Mouse (Mus musculus) kidney, embryonic 16.5 days (tissue): ENCODE data around the gene Clhc1. TPM values are rescaled to one million over a fixed set of nuclear protein-coding genes. Genes with fewer than 3 reads are reported as not detected.

Experiments used
- ATAC-seq: fragments of 200-750 bp; cut with Nextera tagmentation; 2 replicates; pipeline ENCODE4 v1.8.0; 2017; ENCODE audit warnings: moderate TSS enrichment; ENCODE audit not compliant: low FRiP score, low TSS enrichment
- H3K27ac ChIP-seq: fragments of 300-500 bp; sonication (generic); 2 replicates; pipeline ENCODE4 v1.5.1; 2014; ENCODE audit warnings: low read length
- H3K27me3 ChIP-seq: fragments of 300-500 bp; sonication (generic); 2 replicates; pipeline ENCODE4 v1.6.1; 2014; ENCODE audit warnings: low read length, control low read depth, mixed read lengths; ENCODE audit not compliant: insufficient read depth
- H3K36me3 ChIP-seq: fragments of 300-500 bp; sonication (generic); 2 replicates; pipeline ENCODE4 v1.6.1; 2014; ENCODE audit warnings: low read length, control low read depth, mixed read lengths; ENCODE audit not compliant: insufficient read depth
- H3K4me1 ChIP-seq: fragments of 300-500 bp; sonication (generic); 2 replicates; pipeline ENCODE4 v1.6.1; 2014; ENCODE audit warnings: low read length, control low read depth, mixed read lengths; ENCODE audit not compliant: insufficient read depth
- H3K4me2 ChIP-seq: fragments of 300-500 bp; sonication (generic); replicated peaks from 2 replicates; pipeline ENCODE4 v1.6.1; 2014; ENCODE audit warnings: low read depth, low read length
- H3K4me3 ChIP-seq: fragments of 300-500 bp; sonication (generic); 2 replicates; pipeline ENCODE4 v1.5.1; 2014; ENCODE audit warnings: mild to moderate bottlenecking, low read length
- H3K9ac ChIP-seq: fragments of 300-500 bp; sonication (generic); replicated peaks from 2 replicates; pipeline ENCODE4 v1.6.1; 2014; ENCODE audit warnings: low read length
- H3K9me3 ChIP-seq: fragments of 300-500 bp; sonication (generic); 2 replicates; pipeline ENCODE4 v1.6.1; 2016; ENCODE audit warnings: low read length, control low read depth
- WGBS: fragments of 180-500 bp; shearing (Covaris S2); extraction: QIAGEN DNeasy Blood & Tissue Kit; methylation state at CpG from one replicate; pipeline ENCODE4 v1.1.7; 2014; 5-methylcytosine and 5-hydroxymethylcytosine counted together
- polyA plus RNA-seq: library from polyadenylated mRNA; unstranded; fragments of >200 nt; fragmentation: Nextera tagmentation; extraction: Ambion mirVana; gene quantifications from 2 replicates; pipeline ENCODE4 v1.2.1, GENCODE M21; 2015

Clhc1 gene
- polyA plus RNA-seq, 1 experiment from 2014 or later, result 0.15 TPM

DNA sequence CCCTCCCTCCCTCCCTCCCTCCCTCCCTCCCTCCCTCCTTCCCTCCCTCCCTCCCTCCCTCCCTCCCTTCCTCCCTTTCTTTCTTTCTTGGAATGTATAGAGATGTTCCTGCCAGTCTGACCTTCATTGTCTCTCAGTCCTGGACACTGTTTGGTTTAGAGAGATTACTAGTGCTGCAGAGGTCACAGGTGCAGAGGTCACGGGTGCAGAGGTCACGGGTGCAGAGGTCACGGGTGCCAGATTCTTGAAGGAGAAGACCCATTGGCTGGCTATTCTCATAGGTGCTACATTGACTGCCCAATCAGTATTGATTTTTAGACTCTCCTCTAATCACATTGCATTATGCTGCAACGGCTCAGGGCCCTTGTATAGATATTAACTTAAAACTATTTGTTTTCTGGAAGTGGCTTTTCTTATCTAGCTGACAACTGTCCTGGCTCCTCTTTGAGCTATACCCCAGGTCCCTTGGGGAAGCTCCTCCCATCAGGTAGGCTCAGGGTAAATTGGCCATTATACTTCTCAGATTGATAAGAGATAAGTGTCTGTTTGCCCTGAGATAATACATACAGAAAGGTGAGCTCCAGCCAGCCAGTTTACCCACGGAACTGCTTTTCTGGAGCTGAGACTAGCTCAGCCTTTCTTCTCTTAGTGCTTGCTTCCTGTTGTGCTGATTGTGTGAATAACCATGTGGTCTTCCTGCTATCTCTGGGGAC, 62.2 kb downstream of the Clhc1 start:
- no peak for ATAC-seq
- H3K4me3 ChIP-seq, result no peak overlapping the region
- WGBS, result 75% methylated on average over 5 of the region's 5 CpGs

DNA sequence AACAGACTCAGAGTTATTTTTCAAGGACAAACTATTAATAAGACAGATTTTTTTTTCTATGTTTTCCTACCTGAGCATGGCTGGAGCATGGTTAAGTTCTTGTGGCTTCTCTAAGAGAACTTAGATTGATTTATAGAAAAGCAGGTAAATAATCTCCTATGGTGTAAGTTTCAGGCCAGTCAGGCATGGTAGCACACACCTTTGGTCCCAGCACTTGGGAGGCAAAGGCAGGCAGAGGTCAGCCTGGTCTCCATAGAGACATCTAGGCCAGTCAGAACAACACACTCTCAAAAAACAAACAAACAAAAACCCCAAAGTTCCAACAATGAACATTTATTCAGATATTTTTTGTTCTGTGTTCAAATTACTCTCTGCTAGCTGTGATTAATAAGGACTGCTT, 64.3 kb downstream of the Clhc1 start:
- no peak overlapping the region for H3K9ac ChIP-seq
- H3K4me1 ChIP-seq, result peaks cover 2% of the 10 kb centered on the region; the same call in 1 of the 2 replicates
- no peaks in the 10 kb centered on the region for H3K36me3 ChIP-seq
- no peaks in the 10 kb centered on the region for H3K27me3 ChIP-seq
- H3K27ac ChIP-seq, result no peak overlapping the region
- H3K9me3 ChIP-seq, result no peaks in the 10 kb centered on the region
- no peak overlapping the region for H3K4me2 ChIP-seq
- H3K4me3 ChIP-seq, result no peak overlapping the region
- ATAC-seq, result peak; percentile 82; the same call in 1 of the 2 replicates

More for the DNA sequence above, 62.2 kb downstream of the Clhc1 start:
- Histone ChIP-seq H3K27me3 (no peaks in the 10 kb centered on the region), H3K4me2 (no peak overlapping the region), H3K9me3 (no peaks in the 10 kb centered on the region), H3K27ac (no peak overlapping the region), H3K36me3 (no peaks in the 10 kb centered on the region), H3K9ac (no peak overlapping the region), H3K4me1 (peaks cover 2% of the 10 kb centered on the region; the same call in 1 of the 2 replicates)

DNA sequence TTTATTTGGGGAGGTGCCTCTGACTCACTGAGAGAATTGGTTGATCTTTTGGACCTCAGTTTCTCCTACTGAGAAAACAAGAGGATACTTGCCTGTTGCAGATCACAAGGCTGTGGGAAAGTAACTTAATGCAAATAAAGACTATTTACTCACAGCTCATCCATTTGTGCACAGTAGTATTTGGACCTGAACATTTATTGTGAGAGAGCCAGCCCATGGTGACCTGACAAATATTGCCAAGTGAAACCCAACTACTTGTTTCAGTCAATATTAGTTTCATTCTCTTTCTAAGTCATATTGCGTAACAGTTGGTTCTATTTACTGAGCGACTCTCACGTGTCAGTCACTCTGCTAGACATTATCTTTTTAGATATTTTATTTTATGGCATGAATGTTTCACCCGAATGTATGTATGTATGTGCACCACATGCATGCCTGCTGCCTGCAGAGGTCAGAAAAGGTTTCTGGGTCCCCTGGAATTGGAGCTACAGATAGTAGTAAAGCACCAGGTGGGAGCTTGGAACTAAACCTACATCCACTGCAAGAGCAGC, 65.5 kb downstream of the Clhc1 start:
- Histone ChIP-seq H3K36me3 (no peaks in the 10 kb centered on the region), H3K4me1 (peaks cover 2% of the 10 kb centered on the region; the same call in 1 of the 2 replicates), H3K27me3 (no peaks in the 10 kb centered on the region), H3K4me2 (no peak overlapping the region), H3K27ac (no peak overlapping the region), H3K9me3 (no peaks in the 10 kb centered on the region), H3K9ac (no peak overlapping the region), H3K4me3 (no peak overlapping the region)
- WGBS, result 95% methylated on average over 4 of the region's 4 CpGs
- no peak for ATAC-seq

DNA sequence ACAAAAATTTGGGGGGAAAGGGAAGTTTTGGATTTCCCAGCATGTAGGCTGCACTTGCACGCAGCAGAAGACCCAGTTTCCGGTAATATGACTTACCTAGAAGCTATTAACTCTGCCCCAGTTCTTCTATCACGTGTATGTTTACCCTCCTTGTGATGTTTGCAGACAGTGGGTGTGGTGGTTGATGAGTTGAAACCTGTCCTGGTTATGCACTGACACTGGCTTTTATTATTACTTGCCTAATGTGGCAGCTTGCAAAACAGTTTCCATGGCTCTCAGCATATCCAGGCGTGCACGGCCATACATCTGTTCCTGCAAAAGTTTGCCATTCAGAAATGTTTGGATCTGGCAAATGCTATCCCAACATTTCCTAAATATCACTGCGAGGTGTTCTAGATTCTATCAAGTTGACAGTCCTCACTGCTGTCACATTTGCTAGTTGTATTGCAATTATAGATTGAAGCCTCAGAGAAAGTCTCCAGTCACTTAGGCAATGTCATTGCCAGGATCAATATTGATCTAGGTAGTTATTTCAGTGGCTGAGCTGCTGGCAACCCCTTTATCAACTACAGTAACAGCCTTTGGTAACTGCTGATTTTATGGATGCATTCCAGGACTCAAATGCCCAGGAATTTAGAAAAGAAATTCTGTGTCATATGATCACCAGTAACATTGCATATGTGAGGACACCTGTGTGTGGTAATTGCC, 66.6 kb downstream of the Clhc1 start:
- no peak for ATAC-seq
- Histone ChIP-seq H3K4me1 (peaks cover 2% of the 10 kb centered on the region; the same call in 1 of the 2 replicates), H3K9ac (no peak overlapping the region), H3K36me3 (no peaks in the 10 kb centered on the region), H3K4me2 (no peak overlapping the region), H3K4me3 (no peak overlapping the region), H3K27ac (no peak overlapping the region), H3K9me3 (no peaks in the 10 kb centered on the region), H3K27me3 (no peaks in the 10 kb centered on the region)
- 78% methylated on average over 6 of the region's 6 CpGs for WGBS

DNA sequence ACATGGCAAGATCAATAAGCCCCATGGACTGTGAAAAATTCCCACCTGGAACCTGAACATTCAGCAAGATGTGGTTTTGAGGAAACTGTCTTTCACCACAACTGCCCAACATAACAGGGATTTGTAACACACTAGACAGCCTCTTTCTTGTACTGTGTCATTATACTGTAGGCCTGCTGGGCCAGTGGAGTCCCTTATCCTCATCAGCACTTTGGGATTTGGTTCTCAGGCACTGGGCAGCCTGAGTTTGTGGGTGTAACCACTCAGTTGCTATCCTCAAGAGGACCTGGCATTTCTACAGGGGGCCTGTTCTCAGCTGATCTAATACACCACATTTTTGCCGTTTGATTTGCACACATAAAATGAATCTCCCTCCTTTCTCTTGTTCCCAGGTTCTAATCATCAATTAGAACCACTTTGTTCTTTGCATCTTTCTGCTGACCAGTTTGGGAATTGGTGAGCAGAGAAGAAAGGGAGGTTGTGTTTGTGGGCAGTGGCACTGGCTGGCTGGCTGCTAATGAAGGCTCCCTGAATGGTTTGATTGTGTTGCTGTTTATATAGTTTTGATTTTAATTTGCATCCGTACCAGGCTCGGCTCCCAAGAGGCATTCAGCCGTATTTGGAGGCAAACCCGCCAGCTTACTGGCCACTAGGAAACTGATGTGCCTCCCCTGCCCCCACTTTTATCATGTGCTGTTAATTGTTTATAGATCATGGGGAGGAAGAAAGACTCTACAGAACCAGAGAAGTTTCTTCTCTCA, 74.5 kb downstream of the Clhc1 start:
- Histone ChIP-seq H3K4me2 (no peak overlapping the region), H3K9me3 (no peaks in the 10 kb centered on the region), H3K27me3 (no peaks in the 10 kb centered on the region), H3K27ac (no peak overlapping the region), H3K36me3 (no peaks in the 10 kb centered on the region), H3K4me1 (no peaks in the 10 kb centered on the region), H3K4me3 (no peak overlapping the region), H3K9ac (no peak overlapping the region)
- WGBS, result 78% methylated on average over 5 of the region's 5 CpGs
- no peak for ATAC-seq

DNA sequence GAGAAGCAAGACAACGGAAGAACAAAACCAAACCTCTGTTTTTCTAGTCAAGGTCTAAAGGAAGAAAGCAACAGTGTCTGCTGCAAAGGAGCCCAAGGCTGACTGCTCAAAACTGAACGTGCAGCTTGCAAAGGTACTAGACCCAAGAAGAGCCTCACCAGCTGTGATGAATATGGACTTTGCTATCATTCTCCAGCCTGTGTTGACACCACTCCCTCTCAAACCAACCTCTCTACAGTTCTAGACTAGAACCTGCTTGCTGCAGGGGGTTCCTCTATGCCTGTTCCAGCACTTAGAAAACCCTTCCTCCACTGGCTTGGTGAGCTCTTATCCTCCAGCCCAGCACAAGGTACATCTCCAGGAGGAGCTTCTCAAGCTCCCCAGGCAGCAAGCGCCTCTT, 75.6 kb downstream of the Clhc1 start:
- ATAC-seq, result no peak
- 84% methylated on average over 3 of the region's 3 CpGs for WGBS
- H3K27ac ChIP-seq, result no peak overlapping the region

DNA sequence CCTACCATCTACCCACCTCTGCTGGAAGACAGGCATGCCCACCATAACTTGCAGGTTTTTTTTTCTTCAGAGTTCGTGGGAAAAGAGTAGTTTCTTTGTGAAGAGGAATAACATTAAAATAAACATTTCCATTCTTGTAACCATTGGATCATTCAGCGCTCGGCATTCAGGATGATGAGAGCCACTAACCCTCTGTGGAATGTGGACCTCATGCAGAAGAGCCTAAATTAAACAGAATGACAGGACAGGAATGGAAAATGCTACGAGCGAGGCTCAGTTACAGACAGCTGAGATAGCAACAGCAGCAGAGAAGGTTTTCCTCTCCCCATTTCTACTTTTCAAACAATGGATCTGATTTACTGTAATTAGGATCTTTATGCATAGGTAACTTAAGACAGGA, 78.8 kb downstream of the Clhc1 start:
- no peak overlapping the region for H3K4me3 ChIP-seq
- no peak for ATAC-seq
- no peaks in the 10 kb centered on the region for H3K9me3 ChIP-seq
- 47% methylated on average over 5 of the region's 5 CpGs for WGBS
- no peaks in the 10 kb centered on the region for H3K36me3 ChIP-seq
- H3K27ac ChIP-seq, result no peak overlapping the region
- no peaks in the 10 kb centered on the region for H3K4me1 ChIP-seq
- H3K4me2 ChIP-seq, result no peak overlapping the region
- H3K9ac ChIP-seq, result no peak overlapping the region
- H3K27me3 ChIP-seq, result no peaks in the 10 kb centered on the region

More for the DNA sequence above, 75.6 kb downstream of the Clhc1 start:
- Histone ChIP-seq H3K36me3 (no peaks in the 10 kb centered on the region), H3K9ac (no peak overlapping the region), H3K4me1 (no peaks in the 10 kb centered on the region), H3K4me3 (no peak overlapping the region), H3K9me3 (no peaks in the 10 kb centered on the region), H3K27me3 (no peaks in the 10 kb centered on the region), H3K4me2 (no peak overlapping the region)

DNA sequence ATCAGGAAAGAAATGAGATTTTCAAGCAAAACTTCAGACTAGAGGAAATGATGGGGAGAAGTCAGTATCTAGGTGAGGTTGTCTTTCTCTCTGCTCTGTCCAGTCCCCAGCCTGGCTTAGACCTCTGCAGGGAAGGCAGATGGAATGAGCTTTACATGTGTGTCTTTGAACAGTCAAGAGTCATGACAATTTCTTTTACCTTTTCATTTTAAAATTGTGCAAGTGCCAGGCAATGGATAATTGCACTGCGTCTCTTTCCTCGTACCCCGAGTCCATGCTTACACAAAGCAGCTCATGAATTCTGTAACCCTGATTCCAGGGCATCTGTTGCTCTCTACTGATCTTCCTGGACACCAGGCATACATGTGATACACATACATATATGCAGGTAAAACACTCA, 80.0 kb downstream of the Clhc1 start:
- H3K27ac ChIP-seq, result no peak overlapping the region
- no peak overlapping the region for H3K4me2 ChIP-seq
- no peaks in the 10 kb centered on the region for H3K9me3 ChIP-seq
- H3K4me3 ChIP-seq, result no peak overlapping the region
- H3K36me3 ChIP-seq, result no peaks in the 10 kb centered on the region
- WGBS, result 95% methylated on average over 3 of the region's 3 CpGs
- ATAC-seq, result no peak
- no peaks in the 10 kb centered on the region for H3K27me3 ChIP-seq
- no peak overlapping the region for H3K9ac ChIP-seq
- H3K4me1 ChIP-seq, result no peaks in the 10 kb centered on the region
